Comparison of ENCODE assay signal across 8 mouse cellular contexts in the genomic region with DNA sequence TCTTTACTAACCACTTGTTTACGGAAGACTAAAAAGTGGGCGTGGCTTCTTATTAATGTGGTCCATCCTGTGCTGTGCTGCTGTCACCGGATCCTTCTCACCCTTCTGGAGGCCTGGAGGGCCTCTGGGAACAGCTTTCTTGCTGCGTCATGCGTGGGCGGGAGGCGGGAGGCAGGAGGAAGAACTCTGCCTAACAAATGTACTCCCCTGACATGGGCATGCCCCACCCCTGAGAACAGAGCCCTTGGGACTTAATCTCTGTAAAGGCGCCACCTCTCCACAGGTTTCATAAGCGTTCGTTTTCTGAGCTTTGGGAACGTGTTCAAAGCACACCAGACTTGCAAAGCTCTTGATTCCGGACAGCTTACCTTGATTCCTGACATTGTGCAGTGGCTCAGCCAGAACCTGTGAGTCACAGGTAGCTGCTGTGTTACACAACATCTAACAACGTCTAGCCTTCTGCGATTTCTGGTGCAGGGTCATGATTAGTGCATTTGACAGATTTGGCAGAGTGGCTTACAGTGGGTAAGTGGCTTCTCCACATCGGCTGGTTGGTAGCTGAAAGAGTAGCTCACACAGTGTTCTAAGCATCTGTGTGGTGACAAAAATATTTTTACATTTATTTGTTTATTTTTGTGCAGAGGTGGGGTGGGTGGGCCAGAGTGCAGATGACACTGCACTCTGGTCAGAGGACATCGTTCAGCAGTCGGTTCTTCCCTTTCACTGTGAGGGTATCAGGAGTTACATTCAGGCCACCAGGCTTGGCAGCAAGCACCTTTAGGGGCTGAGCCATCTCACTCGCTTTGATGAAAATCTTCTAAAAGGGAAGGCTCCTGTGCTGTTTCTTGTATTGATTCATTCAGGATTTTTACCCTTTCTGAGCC. TPM values are rescaled to one million over a fixed set of nuclear protein-coding genes. Genes with fewer than 3 reads are reported as not detected.
DNase-seq lines count a peak whose midpoint lies in the region.

No protein-coding gene starts in this region.

- peak; percentile 10 for DNase-seq in gastrocnemius, adult 18-20 months (ENCODE audit: low spot score)
- no peak for DNase-seq in gastrocnemius, adult 8-10 months (ENCODE audit: low spot score in 2 of 2)
- peak; percentile 16 for DNase-seq in adipocyte (ENCODE audit: low spot score)
- DNase-seq in heart, postnatal 4 days: peak; percentile 23
- DNase-seq in lung, postnatal 14 days: peak; percentile 42
- DNase-seq in cerebellum, postnatal 10 days: no peak
- no peak for DNase-seq in cerebellum, postnatal 14 days
- DNase-seq in right cerebral cortex, postnatal 4 days: no peak

RNA-seq across cellular contexts. Expression of gene Fetub, which starts 2.1 kb away (rescaled TPM):
- under 1 TPM in 1 of 2 experiments, not detected in 1; 0.45 TPM for total RNA-seq in gastrocnemius, adult 18-20 months (2021)
- under 1 TPM in 1 of 4 experiments, not detected in 3; 0.62 TPM for total RNA-seq in gastrocnemius, adult 8-10 months (2022)
- total RNA-seq in heart, postnatal 4 days (2021): not detected

RNA-seq across cellular contexts. Expression of gene Ahsg, which starts 29.1 kb away (rescaled TPM):
- 1 to 10 TPM in 1 of 2 experiments, not detected in 1; 1.8 TPM for total RNA-seq in gastrocnemius, adult 18-20 months (2021)
- total RNA-seq in gastrocnemius, adult 8-10 months (2022): 1 to 10 TPM in 1 of 4 experiments, not detected in 3; 3.5 TPM
- total RNA-seq in heart, postnatal 4 days (2021): 1 to 10 TPM; 8.6 to 9.8 TPM

RNA-seq across cellular contexts. Expression of gene Hrg, which starts 30.7 kb away (rescaled TPM):
- under 1 TPM in 1 of 2 experiments, not detected in 1; 0.21 TPM for total RNA-seq in gastrocnemius, adult 18-20 months (2021)
- not detected for total RNA-seq in gastrocnemius, adult 8-10 months (2022)
- total RNA-seq in heart, postnatal 4 days (2021): not detected

Comparison
In these comparisons a context has a peak if more than half of its experiments do, and no peak if none do; other contexts are left out.
1. DNase-seq: peak in gastrocnemius, adult 18-20 months (single experiment), adipocyte (single experiment), heart, postnatal 4 days (single experiment) and lung, postnatal 14 days (single experiment); none in gastrocnemius, adult 8-10 months (0 of 2), cerebellum, postnatal 10 days (0 of 2), cerebellum, postnatal 14 days (0 of 2) and right cerebral cortex, postnatal 4 days (single experiment).